Mouse (Mus musculus) left cerebral cortex, postnatal 10 days (tissue): ENCODE data around the gene Wnt11. TPM values are rescaled to one million over a fixed set of nuclear protein-coding genes. Genes with fewer than 3 reads are reported as not detected.

Experiments used
- DNase-seq, 2 experiments: peaks; one replicate each; pipeline ENCODE4 v3.0.0; 2021 to 2022; ENCODE audit warnings: low spot score in 2 of 2, mixed read lengths in 1 of 2; ENCODE audit errors: extremely low spot score in 1 of 2
- intact Hi-C: fragments of 180-260 bp; cut with DNase I; formaldehyde crosslinking; loops from one replicate; pipeline ENCODE4 v1.15.1; 2025
- total RNA-seq, 2 experiments: library from RNA; stranded (reverse); gene quantifications; 2 replicates each; pipeline ENCODE4 v1.2.3; 2021

The Wnt11 gene
- under 1 TPM; 0.69 to 0.99 TPM for total RNA-seq

- peak in 1 of 2 experiments; percentile 65 for DNase-seq
- intact Hi-C loops, result loop anchor here (5.0 kb wide), 1 partner anchor 242 kb away; no protein-coding TSS in a partner anchor
Observed at GRCm38 (mm10) chr7:98834711-98835321, at the start of gene Wnt11. Gene Wnt11 (plus strand): TSS chr7:98835112.

- DNase-seq, result no peak
- intact Hi-C loops, result no loop called here
Observed at GRCm38 (mm10) chr7:98786792-98787612, 47.9 kb upstream of the Wnt11 start.

- intact Hi-C loops, result no loop called here
- no peak for DNase-seq
Observed at GRCm38 (mm10) chr7:98788721-98789120, 46.2 kb upstream of the Wnt11 start.

GRCm38 (mm10) chr7:98789121-98789520 is 45.8 kb upstream of the Wnt11 start:
- intact Hi-C loops, result no loop called here
- no peak for DNase-seq

GRCm38 (mm10) chr7:98791864-98792263 is 43.0 kb upstream of the Wnt11 start:
- intact Hi-C loops, result no loop called here
- no peak for DNase-seq

- intact Hi-C loops, result no loop called here
Observed at GRCm38 (mm10) chr7:98793811-98794210, 41.1 kb upstream of the Wnt11 start.

GRCm38 (mm10) chr7:98794444-98794843 is 40.5 kb upstream of the Wnt11 start:
- no peak for DNase-seq
- intact Hi-C loops, result no loop called here

More at GRCm38 (mm10) chr7:98793811-98794210, 41.1 kb upstream of the Wnt11 start:
- DNase-seq, result no peak

GRCm38 (mm10) chr7:98795637-98796036 is 39.3 kb upstream of the Wnt11 start:
- DNase-seq, result no peak
- intact Hi-C loops, result no loop called here

- no peak for DNase-seq
- intact Hi-C loops, result no loop called here
Observed at GRCm38 (mm10) chr7:98797347-98798133, 37.4 kb upstream of the Wnt11 start.

GRCm38 (mm10) chr7:98798134-98798417 is 36.8 kb upstream of the Wnt11 start:
- no peak for DNase-seq
- intact Hi-C loops, result no loop called here

GRCm38 (mm10) chr7:98800435-98800834 is 34.5 kb upstream of the Wnt11 start:
- intact Hi-C loops, result no loop called here

GRCm38 (mm10) chr7:98801086-98801485 is 33.8 kb upstream of the Wnt11 start:
- intact Hi-C loops, result no loop called here
- no peak for DNase-seq

More at GRCm38 (mm10) chr7:98800435-98800834, 34.5 kb upstream of the Wnt11 start:
- DNase-seq, result no peak

- intact Hi-C loops, result no loop called here
- no peak for DNase-seq
Observed at GRCm38 (mm10) chr7:98803181-98803580, 31.7 kb upstream of the Wnt11 start.

GRCm38 (mm10) chr7:98804841-98805772 is 29.8 kb upstream of the Wnt11 start:
- no peak for DNase-seq
- intact Hi-C loops, result no loop called here

- DNase-seq, result no peak
Observed at GRCm38 (mm10) chr7:98806961-98807360, 28.0 kb upstream of the Wnt11 start.

GRCm38 (mm10) chr7:98809372-98809771 is 25.5 kb upstream of the Wnt11 start:
- no peak for DNase-seq
- intact Hi-C loops, result no loop called here

More at GRCm38 (mm10) chr7:98806961-98807360, 28.0 kb upstream of the Wnt11 start:
- intact Hi-C loops, result no loop called here

- no peak for DNase-seq
- intact Hi-C loops, result no loop called here
Observed at GRCm38 (mm10) chr7:98810619-98811018, 24.3 kb upstream of the Wnt11 start.

- DNase-seq, result no peak
- intact Hi-C loops, result no loop called here
Observed at GRCm38 (mm10) chr7:98820501-98820900, 14.4 kb upstream of the Wnt11 start.

GRCm38 (mm10) chr7:98822881-98823280 is 12.0 kb upstream of the Wnt11 start:
- intact Hi-C loops, result no loop called here

More at GRCm38 (mm10) chr7:98822881-98823280, 12.0 kb upstream of the Wnt11 start:
- DNase-seq, result no peak
